Mouse (Mus musculus): ENCODE measurements around the gene Hecw2.

DNA sequence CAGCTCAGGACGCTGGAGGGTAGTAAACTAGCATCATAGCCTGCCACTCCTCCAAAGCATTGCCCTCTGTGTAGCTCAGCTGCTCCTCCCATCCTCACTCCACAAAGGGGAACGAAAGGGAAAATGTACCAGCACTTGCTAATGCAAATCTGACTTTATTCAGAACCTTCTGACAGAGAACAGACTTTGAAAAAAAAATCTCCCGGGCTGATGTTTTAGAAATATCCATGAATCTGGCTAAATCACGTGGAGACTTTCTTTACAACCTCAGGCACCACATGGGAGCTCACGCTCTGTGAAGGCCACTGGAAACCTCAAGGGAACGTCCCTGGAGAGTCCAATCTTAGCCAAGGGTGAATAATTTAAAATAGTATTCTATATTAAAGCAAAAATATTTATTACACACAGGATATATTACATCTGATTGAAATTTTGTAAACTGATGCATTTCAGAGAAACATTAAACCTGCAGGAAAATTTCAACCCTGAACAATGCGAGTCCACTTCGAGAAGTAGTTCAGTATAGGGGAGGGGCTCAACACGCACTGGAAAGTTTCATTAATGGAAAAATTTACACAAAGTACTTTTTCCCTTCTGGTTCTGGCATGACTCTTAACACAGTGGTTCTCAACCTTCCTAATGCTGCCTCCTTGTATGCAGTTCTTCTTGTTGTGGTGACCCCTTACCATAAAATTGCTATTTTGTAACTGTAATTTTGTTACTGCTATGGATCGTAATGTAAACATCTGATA lies 67.8 kb downstream of the Hecw2 start:
- TF ChIP-seq CTCF (IDR thresholded peaks at IDR 0.05; ENCODE audit: control insufficient read depth, insufficient read depth, insufficient replicate concordance, low read depth, low read length) = no peak
- no peak for TF ChIP-seq POLR2A (IDR thresholded peaks at IDR 0.05; ENCODE audit: control insufficient read depth, low read depth, low read length)

Data from testis, adult 2 months (tissue).